ENCODE assay signal across 12 mouse cellular contexts in the genomic region with DNA sequence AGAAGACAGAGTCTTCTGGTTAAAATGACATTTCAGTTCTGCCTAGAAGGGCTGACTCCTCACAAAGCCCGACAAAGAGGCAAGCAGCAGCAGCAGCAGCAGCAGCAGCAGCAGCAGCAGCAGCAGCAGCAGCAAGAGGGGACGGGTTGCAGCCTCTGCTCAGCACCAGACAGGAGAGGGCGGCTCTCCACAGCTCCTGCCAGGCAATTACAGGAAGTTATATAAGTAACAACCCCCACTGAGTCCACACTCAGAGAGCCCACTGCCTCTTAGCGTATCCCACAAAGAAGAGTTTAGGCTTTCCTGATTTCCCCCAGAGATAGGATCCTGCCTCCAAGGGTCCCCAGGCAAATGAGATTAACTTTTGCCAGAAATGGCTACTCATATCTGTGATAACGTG.
DNase-seq lines count a peak whose midpoint lies in the region; TF ChIP-seq lines count a peak whose summit lies in the region.
"Had no signal": no experiment of that assay in that cellular context is flagged by ENCODE, and none has a peak within 500 bp of the region (broad histone marks: within the 10 kb centered on the region; RNA-seq: fewer than 3 reads in every experiment).

No protein-coding gene starts in this region.

- H3K27ac ChIP-seq in cerebellum, adult 2 months (ENCODE audit: insufficient read depth, low read length), result no peak overlapping the region
- H3K27ac ChIP-seq: hindbrain, embryonic 12.5 days had no signal

- no peak for TF ChIP-seq POLR2A in cerebellum, adult 2 months (IDR thresholded peaks at IDR 0.05; ENCODE audit: borderline replicate concordance, insufficient read depth, low read length)

- intact Hi-C loops in heart, postnatal 10 days (cut with DNase I), result no loop called here
- intact Hi-C loops in left cerebral cortex, postnatal 14 days (cut with DNase I), result no loop called here

- no peak overlapping the region for H3K4me3 ChIP-seq in cerebellum, adult 2 months (replicated peaks; ENCODE audit: insufficient read depth, low read depth, low read length)
- H3K4me3 ChIP-seq: hindbrain, embryonic 12.5 days had no signal

- WGBS in cerebellum, adult 2 months, result 51% methylated on average over 5 of the region's 5 CpGs

- peak; percentile 75 for DNase-seq in heart, adult 11 months
- DNase-seq in heart, postnatal 10 days, result no peak
- peak; percentile 32 for DNase-seq in lung, postnatal 10 days
- DNase-seq in lung, postnatal 36 days, result no peak
- DNase-seq in lung, postnatal 4 days, result peak; percentile 20 to 44
- DNase-seq in thymus, postnatal 25 days, result peak; percentile 54
- no peak for DNase-seq in left cerebral cortex, postnatal 14 days (ENCODE audit: low spot score in 2 of 2)
- DNase-seq in cerebellum, adult 2 months, result no peak
- DNase-seq: cerebellum, adult 18-20 months; forebrain, postnatal 0 days; right cerebral cortex, postnatal 25 days had no signal

- no peaks in the 10 kb centered on the region for H3K27me3 ChIP-seq in cerebellum, adult 2 months (ENCODE audit: control insufficient read depth, insufficient read depth, low read length)
- H3K27me3 ChIP-seq: hindbrain, embryonic 12.5 days had no signal

- no peak for TF ChIP-seq CTCF in cerebellum, adult 2 months (IDR thresholded peaks at IDR 0.05; ENCODE audit: borderline replicate concordance, insufficient read depth, low read depth, low read length)

- no peaks in the 10 kb centered on the region for H3K4me1 ChIP-seq in cerebellum, adult 2 months (ENCODE audit: control insufficient read depth, insufficient read depth, low read length)

Comparison
In these comparisons a context has a peak if more than half of its experiments do, and no peak if none do; other contexts are left out.
1. DNase-seq: peak in heart, adult 11 months (single experiment), lung, postnatal 10 days (single experiment), lung, postnatal 4 days (2 of 2) and thymus, postnatal 25 days (single experiment); none in heart, postnatal 10 days (0 of 2), lung, postnatal 36 days (single experiment), left cerebral cortex, postnatal 14 days (0 of 2) and cerebellum, adult 2 months (0 of 2).